Mouse (Mus musculus) spleen, adult 2 months (tissue): ENCODE data around the gene Tgtp2.

ENCODE experiments used
- CTCF ChIP-seq: fragments of 200-500 bp; IDR thresholded peaks from 2 replicates; pipeline ENCODE4 v1.5.1; 2011; ENCODE audit warnings: mild to moderate bottlenecking, inconsistent platforms; ENCODE audit not compliant: insufficient read depth, insufficient read length, insufficient replicate concordance; ENCODE audit errors: extremely low read depth
- POLR2A ChIP-seq: fragments of 200-500 bp; IDR thresholded peaks from 2 replicates; pipeline ENCODE4 v1.6.1; 2011; ENCODE audit warnings: low read depth, low read length, inconsistent platforms

- TF ChIP-seq CTCF = no peak
- TF ChIP-seq POLR2A = no peak
These were observed 28.8 kb upstream of the Tgtp2 start for GRCm38 (mm10) chr11:49092786-49093185.
